Mouse (Mus musculus) lung, embryonic 16.5 days (tissue): ENCODE data around the gene Plxnc1. TPM values are rescaled to one million over a fixed set of nuclear protein-coding genes. Genes with fewer than 3 reads are reported as not detected.

Experiments used
- ATAC-seq: fragments of 200-750 bp; cut with Nextera tagmentation; 2 replicates; pipeline ENCODE4 v1.8.0; 2017; ENCODE audit warnings: low read depth, mild to moderate bottlenecking, moderate library complexity
- H3K27ac ChIP-seq: fragments of 300-500 bp; sonication (generic); 2 replicates; pipeline ENCODE4 v1.5.1; 2014; ENCODE audit warnings: mild to moderate bottlenecking, control low read depth, low read length
- H3K27me3 ChIP-seq: fragments of 300-500 bp; sonication (generic); 2 replicates; pipeline ENCODE4 v1.6.1; 2014; ENCODE audit warnings: low read depth, low read length, mixed read lengths; ENCODE audit not compliant: control insufficient read depth, insufficient read depth
- H3K36me3 ChIP-seq: fragments of 300-500 bp; sonication (generic); 2 replicates; pipeline ENCODE4 v1.6.1; 2014; ENCODE audit warnings: low read length; ENCODE audit not compliant: control insufficient read depth, insufficient read depth
- H3K4me1 ChIP-seq: fragments of 300-500 bp; sonication (generic); replicated peaks from 2 replicates; pipeline ENCODE4 v1.6.1; 2014; ENCODE audit warnings: low read length, mixed read lengths; ENCODE audit not compliant: control insufficient read depth, insufficient read depth
- H3K4me2 ChIP-seq: fragments of 300-500 bp; sonication (generic); 2 replicates; pipeline ENCODE4 v1.6.1; 2014; ENCODE audit warnings: low read depth, low read length, control low read depth
- H3K4me3 ChIP-seq: fragments of 300-500 bp; sonication (generic); 2 replicates; pipeline ENCODE4 v1.5.1; 2014; ENCODE audit warnings: mild to moderate bottlenecking, low read length, control low read depth
- H3K9ac ChIP-seq: fragments of 300-500 bp; sonication (generic); 2 replicates; pipeline ENCODE4 v1.6.1; 2014; ENCODE audit warnings: low read length, control low read depth
- H3K9me3 ChIP-seq: fragments of 300-500 bp; sonication (generic); 2 replicates; pipeline ENCODE4 v1.6.1; 2016; ENCODE audit warnings: low read length; ENCODE audit not compliant: control insufficient read depth
- WGBS: fragments of 180-500 bp; shearing (Covaris S2); extraction: QIAGEN DNeasy Blood & Tissue Kit; methylation state at CpG from one replicate; pipeline ENCODE4 v1.1.7; 2014; 5-methylcytosine and 5-hydroxymethylcytosine counted together
- polyA plus RNA-seq: library from polyadenylated mRNA; unstranded; fragments of >200 nt; fragmentation: Nextera tagmentation; extraction: Ambion mirVana; gene quantifications from 2 replicates; pipeline ENCODE4 v1.2.1, GENCODE M21; 2015

Plxnc1 gene
- polyA plus RNA-seq, 1 experiment from 2014 or later, result 5.8 TPM

GRCm38 (mm10) chr10:94826436-94826835, 118.2 kb downstream of the Plxnc1 start:
- no peak overlapping the region for H3K4me2 ChIP-seq
- H3K4me3 ChIP-seq, result no peak overlapping the region
- no peaks in the 10 kb centered on the region for H3K27me3 ChIP-seq
- H3K9me3 ChIP-seq, result no peaks in the 10 kb centered on the region
- 43% methylated on average over 12 of the region's 12 CpGs for WGBS
- ATAC-seq, result peak; percentile 65
- no peaks in the 10 kb centered on the region for H3K36me3 ChIP-seq
- peaks cover 52% of the 10 kb centered on the region for H3K4me1 ChIP-seq
- peak overlapping the region; percentile 83 for H3K27ac ChIP-seq
- H3K9ac ChIP-seq, result no peak overlapping the region

- H3K9ac ChIP-seq, result no peak overlapping the region
- no peak for ATAC-seq
- WGBS, result 97% methylated on average over 2 of the region's 2 CpGs
- H3K9me3 ChIP-seq, result no peaks in the 10 kb centered on the region
- H3K4me3 ChIP-seq, result no peak overlapping the region
- no peak overlapping the region for H3K4me2 ChIP-seq
- H3K36me3 ChIP-seq, result no peaks in the 10 kb centered on the region
- H3K27me3 ChIP-seq, result no peaks in the 10 kb centered on the region
- H3K27ac ChIP-seq, result peak overlapping the region; percentile 83
- H3K4me1 ChIP-seq, result peaks cover 49% of the 10 kb centered on the region
Observed at GRCm38 (mm10) chr10:94825951-94826350, 118.7 kb downstream of the Plxnc1 start.

GRCm38 (mm10) chr10:94823971-94824760, 120.5 kb downstream of the Plxnc1 start:
- ATAC-seq, result peak; percentile 68
- no peak overlapping the region for H3K4me3 ChIP-seq
- H3K27me3 ChIP-seq, result no peaks in the 10 kb centered on the region
- H3K4me1 ChIP-seq, result peaks cover 34% of the 10 kb centered on the region
- H3K9ac ChIP-seq, result 0 out of 2 replicates have a peak overlapping the region, but pooled peaks have one; percentile 16
- WGBS, result 36% methylated on average over 11 of the region's 11 CpGs
- H3K36me3 ChIP-seq, result no peaks in the 10 kb centered on the region
- H3K27ac ChIP-seq, result peak overlapping the region; percentile 87
- H3K4me2 ChIP-seq, result no peak overlapping the region; the same call in 1 of the 2 replicates
- H3K9me3 ChIP-seq, result no peaks in the 10 kb centered on the region

- Histone ChIP-seq H3K27ac (no peak overlapping the region), H3K36me3 (no peaks in the 10 kb centered on the region), H3K4me3 (no peak overlapping the region), H3K9me3 (no peaks in the 10 kb centered on the region), H3K9ac (no peak overlapping the region), H3K4me2 (no peak overlapping the region), H3K27me3 (no peaks in the 10 kb centered on the region), H3K4me1 (0 out of 2 replicates have a peak, but pooled peaks cover 4% of the 10 kb centered on the region)
- WGBS, result 90% methylated on average over 17 of the region's 17 CpGs
- no peak for ATAC-seq
Observed at GRCm38 (mm10) chr10:94818781-94819665, 125.6 kb downstream of the Plxnc1 start.

- no peaks in the 10 kb centered on the region for H3K36me3 ChIP-seq
- H3K9me3 ChIP-seq, result no peaks in the 10 kb centered on the region
- no peak overlapping the region for H3K27ac ChIP-seq
- H3K4me3 ChIP-seq, result no peak overlapping the region
- H3K4me2 ChIP-seq, result no peak overlapping the region
- WGBS, result 90% methylated on average over 3 of the region's 3 CpGs
- no peaks in the 10 kb centered on the region for H3K27me3 ChIP-seq
- no peak overlapping the region for H3K9ac ChIP-seq
- ATAC-seq, result no peak
- no peaks in the 10 kb centered on the region for H3K4me1 ChIP-seq
Observed at GRCm38 (mm10) chr10:94818127-94818526, 126.5 kb downstream of the Plxnc1 start.

- no peak overlapping the region for H3K27ac ChIP-seq
- no peaks in the 10 kb centered on the region for H3K9me3 ChIP-seq
- no peaks in the 10 kb centered on the region for H3K4me1 ChIP-seq
- no peak overlapping the region for H3K4me3 ChIP-seq
- ATAC-seq, result no peak
- H3K27me3 ChIP-seq, result no peaks in the 10 kb centered on the region
- no peak overlapping the region for H3K4me2 ChIP-seq
- H3K9ac ChIP-seq, result no peak overlapping the region
- 71% methylated on average over 17 of the region's 17 CpGs for WGBS
- no peaks in the 10 kb centered on the region for H3K36me3 ChIP-seq
Observed at GRCm38 (mm10) chr10:94811907-94812851, 132.5 kb downstream of the Plxnc1 start.

- no peaks in the 10 kb centered on the region for H3K27me3 ChIP-seq
- no peak overlapping the region for H3K4me3 ChIP-seq
- H3K27ac ChIP-seq, result no peak overlapping the region
- peaks cover 2% of the 10 kb centered on the region; the same call in 1 of the 2 replicates for H3K4me1 ChIP-seq
- 60% methylated on average over 7 of the region's 7 CpGs for WGBS
- H3K36me3 ChIP-seq, result no peaks in the 10 kb centered on the region
- no peak overlapping the region for H3K9ac ChIP-seq
- H3K9me3 ChIP-seq, result no peaks in the 10 kb centered on the region
- no peak overlapping the region for H3K4me2 ChIP-seq
- ATAC-seq, result no peak
Observed at GRCm38 (mm10) chr10:94809946-94810472, 134.6 kb downstream of the Plxnc1 start.

GRCm38 (mm10) chr10:94808275-94808674, 136.4 kb downstream of the Plxnc1 start:
- Histone ChIP-seq H3K36me3 (no peaks in the 10 kb centered on the region), H3K27me3 (no peaks in the 10 kb centered on the region), H3K27ac (no peak overlapping the region), H3K4me2 (no peak overlapping the region), H3K4me3 (no peak overlapping the region), H3K4me1 (peaks cover 11% of the 10 kb centered on the region), H3K9me3 (no peaks in the 10 kb centered on the region), H3K9ac (no peak overlapping the region)
- no peak for ATAC-seq
- 53% methylated on average over 6 of the region's 6 CpGs for WGBS
